In genomic region chrX:74176959-74177358, GRCm38 (mm10) we compare ENCODE assay signal across 22 mouse cellular contexts. TPM values are rescaled to one million over a fixed set of nuclear protein-coding genes. Genes with fewer than 3 reads are reported as not detected.
DNase-seq lines count a peak whose midpoint lies in the region.
"Had no signal": no experiment of that assay in that cellular context is flagged by ENCODE, and none has a peak within 500 bp of the region (broad histone marks: within the 10 kb centered on the region; RNA-seq: fewer than 3 reads in every experiment).

TSS of gene Tktl1 (plus strand) at chrX:74177259.

- DNase-seq in ES-CJ7 (ENCODE audit: low read depth, low spot score) (peak; percentile 5), ZHBTc4 (ENCODE audit: low read depth, low spot score) (peak; percentile 29)
- DNase-seq in testis, postnatal 10 days (ENCODE audit: low spot score), result peak; percentile 38
- no peak for DNase-seq in kidney, postnatal 4 days
- DNase-seq in gastrocnemius, postnatal 25 days, result no peak
- no peak for DNase-seq in thymus, postnatal 36 days
- DNase-seq in embryo, embryonic 9.5 days (ENCODE audit: extremely low spot score), result no peak
- DNase-seq: adrenal gland, adult 2 months; adrenal gland, postnatal 10 days; adrenal gland, postnatal 25 days; B cell, adult 2 months; cerebellum, adult 11 months; cerebellum, adult 18-20 months; cerebellum, adult 8-10 months; cerebellum, postnatal 14 days; cerebellum, postnatal 36 days; embryo, embryonic 11 days; forebrain, postnatal 0 days had no signal

RNA-seq across cellular contexts. Expression of gene Tktl1, which starts in this region (rescaled TPM):
- total RNA-seq in gastrocnemius, postnatal 25 days (2021), result not detected
- total RNA-seq: adrenal gland, adult 2 months; adrenal gland, postnatal 10 days; adrenal gland, postnatal 25 days; adrenal gland, postnatal 4 days; CH12.LX; common myeloid progenitor, adult 5-6 weeks; forebrain, postnatal 0 days; MEL had no signal

Comparison
In these comparisons a context has a peak if more than half of its experiments do, and no peak if none do; other contexts are left out.
1. DNase-seq: peak in ES-CJ7 (single experiment), ZHBTc4 (single experiment) and testis, postnatal 10 days (single experiment); none in kidney, postnatal 4 days (0 of 2), gastrocnemius, postnatal 25 days (single experiment), thymus, postnatal 36 days (0 of 2) and embryo, embryonic 9.5 days (single experiment).